Mouse (Mus musculus) stomach, postnatal 0 days (tissue): ENCODE measurements at regions not wholly inside any gene's neighbourhood (a gene's known extent, or its start where the extent isn't known, plus 50 kb on each side); places are given as distances from the start of the nearest gene placed in this dataset.

Experiments used
- CTCF ChIP-seq: IDR thresholded peaks from 2 replicates; pipeline ENCODE4 v1.5.1; 2016; ENCODE audit warnings: antibody characterized with exemption, low read depth, mild to moderate bottlenecking, moderate library complexity
- EP300 ChIP-seq: optimal IDR thresholded peaks from 2 replicates; pipeline ENCODE3; 2016; ENCODE audit warnings: antibody characterized with exemption

DNA sequence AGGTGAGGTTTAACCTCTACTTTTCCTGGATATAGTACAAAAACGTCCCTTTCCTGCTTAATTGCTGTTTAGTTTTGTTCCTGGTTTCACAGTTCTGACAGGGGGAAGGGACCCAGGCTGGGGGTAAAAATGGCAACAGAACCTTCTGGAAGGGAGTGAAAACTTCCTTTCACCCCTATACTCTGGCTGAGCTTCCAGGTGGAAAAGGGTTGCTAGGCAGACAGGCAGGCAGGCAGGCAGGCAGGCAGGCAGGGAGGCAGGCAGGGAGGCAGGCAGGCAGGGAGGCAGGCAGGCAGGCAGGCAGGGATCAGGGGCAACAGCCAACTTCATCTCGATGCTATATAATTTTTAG lies 94.9 kb upstream of the Bmper start:
- no peak for TF ChIP-seq CTCF
- no peak for TF ChIP-seq EP300
